Mouse (Mus musculus): ENCODE measurements around the gene Ctdspl. TPM values are rescaled to one million over a fixed set of nuclear protein-coding genes. Genes with fewer than 3 reads are reported as not detected.

Ctdspl gene
- polyA plus RNA-seq, 1 experiment from 2014 or later = 17.6 TPM

DNA sequence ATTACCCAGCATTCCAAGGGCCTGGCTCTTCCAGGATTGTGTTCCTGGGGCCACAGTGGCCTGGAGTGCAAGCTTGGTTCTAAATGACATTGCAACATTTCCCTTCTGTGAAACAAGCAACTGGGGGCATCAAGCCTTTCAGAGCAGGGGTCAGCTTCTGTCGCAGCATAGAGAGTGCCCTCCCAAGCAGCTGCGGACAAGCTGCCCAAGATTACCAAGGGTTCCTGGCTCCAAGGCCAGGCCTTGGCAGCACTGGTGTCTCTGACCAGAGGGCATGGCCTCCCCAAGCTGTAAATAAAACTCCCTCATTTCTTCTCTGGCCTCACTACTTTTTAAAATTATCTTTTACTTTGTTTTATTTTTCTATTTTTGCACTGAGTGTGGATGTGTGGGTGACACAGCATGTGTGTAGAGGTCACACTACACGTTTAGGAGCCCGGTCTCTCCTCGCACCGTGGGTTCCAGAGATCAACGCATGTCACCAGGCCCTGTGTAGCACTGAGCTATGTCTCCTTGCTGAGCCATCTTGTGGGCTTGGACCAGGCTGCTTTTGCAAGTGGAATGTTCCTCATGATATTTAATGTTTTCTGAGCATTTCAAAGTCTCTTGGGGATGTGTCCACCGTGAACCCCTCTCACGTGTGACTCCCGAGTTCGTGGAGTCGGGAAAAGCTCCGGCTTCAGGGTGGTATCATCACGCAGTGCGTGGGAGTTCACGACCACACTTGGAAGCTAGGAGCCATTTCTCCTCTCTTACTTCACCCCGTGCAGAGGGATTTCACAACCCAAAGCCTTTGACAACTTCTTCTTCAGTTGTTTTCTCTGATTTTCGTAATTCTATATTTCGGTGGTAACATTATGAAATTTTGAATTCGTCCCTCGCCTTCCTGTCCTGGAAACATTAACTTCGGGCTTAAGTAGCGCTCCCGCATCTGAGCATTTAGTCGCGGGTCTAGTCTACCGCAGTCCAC is 102.3 kb downstream of the Ctdspl start:
- H3K4me1 ChIP-seq (ENCODE audit: control insufficient read depth, insufficient read depth, low read length) = no peaks in the 10 kb centered on the region
- H3K36me3 ChIP-seq (ENCODE audit: control insufficient read depth, insufficient read depth, low read length) = no peaks in the 10 kb centered on the region
- 92% methylated on average over 27 of the region's 27 CpGs for WGBS
- no peak overlapping the region for H3K4me3 ChIP-seq (replicated peaks; ENCODE audit: low read length)
- H3K9ac ChIP-seq (ENCODE audit: low read length) = no peak overlapping the region
- no peak overlapping the region for H3K4me2 ChIP-seq (ENCODE audit: low read depth, low read length)
- H3K27me3 ChIP-seq (ENCODE audit: control insufficient read depth, insufficient read depth, low read length) = no peaks in the 10 kb centered on the region
- no peak overlapping the region for H3K27ac ChIP-seq (ENCODE audit: low read length)
- ATAC-seq (ENCODE audit: insufficient read depth, low FRiP score) = no peak
- H3K9me3 ChIP-seq (replicated peaks; ENCODE audit: control insufficient read depth, low read length) = no peaks in the 10 kb centered on the region

DNA sequence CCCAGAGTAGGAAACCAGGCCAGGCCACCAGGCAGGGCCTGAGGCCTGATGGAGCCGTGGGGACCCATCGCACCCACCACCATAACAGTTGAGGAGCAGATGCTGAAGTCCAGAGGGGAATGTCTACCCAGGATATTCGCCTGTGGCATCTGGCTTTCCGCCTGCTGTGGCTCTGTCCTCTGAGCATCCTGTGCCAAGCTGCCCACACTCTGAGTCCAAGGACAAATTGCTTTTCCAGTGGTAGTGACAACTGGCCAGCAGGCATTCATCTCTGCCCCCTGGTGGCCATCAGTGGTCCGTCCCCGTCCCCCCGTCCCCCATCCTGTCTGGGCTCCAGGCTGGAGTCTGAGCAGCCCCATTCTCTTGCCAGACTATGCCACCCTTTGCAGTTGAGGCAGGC is 103.3 kb downstream of the Ctdspl start:
- 52% methylated on average over 7 of the region's 7 CpGs for WGBS
- no peaks in the 10 kb centered on the region for H3K36me3 ChIP-seq (ENCODE audit: control insufficient read depth, insufficient read depth, low read length)
- no peaks in the 10 kb centered on the region for H3K4me1 ChIP-seq (ENCODE audit: control insufficient read depth, insufficient read depth, low read length)
- no peak overlapping the region for H3K4me3 ChIP-seq (replicated peaks; ENCODE audit: low read length)
- H3K27ac ChIP-seq (ENCODE audit: low read length) = no peak overlapping the region
- no peaks in the 10 kb centered on the region for H3K9me3 ChIP-seq (replicated peaks; ENCODE audit: control insufficient read depth, low read length)
- no peak for ATAC-seq (ENCODE audit: insufficient read depth, low FRiP score)
- no peak overlapping the region for H3K9ac ChIP-seq (ENCODE audit: low read length)
- H3K27me3 ChIP-seq (ENCODE audit: control insufficient read depth, insufficient read depth, low read length) = no peaks in the 10 kb centered on the region
- no peak overlapping the region for H3K4me2 ChIP-seq (ENCODE audit: low read depth, low read length)

DNA sequence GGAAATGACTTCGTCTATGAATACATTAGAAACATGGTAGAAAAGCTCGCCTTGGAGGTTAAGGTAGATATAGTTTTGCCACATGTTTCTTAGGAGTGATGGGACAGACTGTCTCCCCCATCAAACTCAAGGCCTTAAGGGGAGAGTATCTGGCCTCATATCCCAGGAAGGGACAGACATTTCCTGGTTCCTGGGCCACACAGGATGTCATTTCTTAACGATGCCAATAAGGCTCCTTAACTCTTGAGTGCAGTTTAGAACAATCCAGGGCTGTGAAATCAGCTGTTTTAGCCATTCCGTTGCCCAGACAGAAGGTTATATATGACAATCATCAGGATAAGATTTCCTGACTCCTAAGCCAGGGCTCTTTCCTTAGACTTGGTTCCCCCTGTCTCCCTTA is 104.8 kb downstream of the Ctdspl start:
- no peaks in the 10 kb centered on the region for H3K4me1 ChIP-seq (ENCODE audit: control insufficient read depth, insufficient read depth, low read length)

DNA sequence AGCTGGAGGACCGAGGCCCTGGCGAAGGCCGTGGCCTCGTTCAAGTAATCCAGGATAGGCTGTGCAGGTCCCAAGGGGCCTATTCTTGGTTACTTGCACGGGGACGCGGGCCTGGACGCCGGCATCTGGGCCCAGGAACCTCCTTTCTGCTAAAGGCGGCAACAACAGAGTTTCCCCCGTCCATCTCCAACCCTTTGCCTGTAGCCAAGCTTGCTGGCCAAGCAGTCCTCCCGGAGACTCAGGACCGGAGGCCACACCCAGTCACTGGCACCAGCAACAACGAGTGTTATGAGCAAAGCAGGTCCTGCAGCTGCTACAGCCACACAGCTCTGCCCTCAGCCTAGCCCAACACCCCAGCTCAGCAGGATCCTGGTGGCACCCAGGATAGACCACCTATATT is 105.5 kb downstream of the Ctdspl start:
- H3K9me3 ChIP-seq (replicated peaks; ENCODE audit: control insufficient read depth, low read length) = no peaks in the 10 kb centered on the region
- H3K9ac ChIP-seq (ENCODE audit: low read length) = no peak overlapping the region
- H3K4me3 ChIP-seq (replicated peaks; ENCODE audit: low read length) = no peak overlapping the region
- H3K27me3 ChIP-seq (ENCODE audit: control insufficient read depth, insufficient read depth, low read length) = no peaks in the 10 kb centered on the region
- no peaks in the 10 kb centered on the region for H3K4me1 ChIP-seq (ENCODE audit: control insufficient read depth, insufficient read depth, low read length)
- H3K27ac ChIP-seq (ENCODE audit: low read length) = no peak overlapping the region
- WGBS = 76% methylated on average over 14 of the region's 14 CpGs
- ATAC-seq (ENCODE audit: insufficient read depth, low FRiP score) = no peak
- no peak overlapping the region for H3K4me2 ChIP-seq (ENCODE audit: low read depth, low read length)
- H3K36me3 ChIP-seq (ENCODE audit: control insufficient read depth, insufficient read depth, low read length) = no peaks in the 10 kb centered on the region

More for the DNA sequence above, 104.8 kb downstream of the Ctdspl start:
- H3K27ac ChIP-seq (ENCODE audit: low read length) = no peak overlapping the region
- no peak overlapping the region for H3K4me2 ChIP-seq (ENCODE audit: low read depth, low read length)
- 81% methylated on average over 4 of the region's 4 CpGs for WGBS
- H3K4me3 ChIP-seq (replicated peaks; ENCODE audit: low read length) = no peak overlapping the region
- no peak overlapping the region for H3K9ac ChIP-seq (ENCODE audit: low read length)
- H3K36me3 ChIP-seq (ENCODE audit: control insufficient read depth, insufficient read depth, low read length) = no peaks in the 10 kb centered on the region
- no peaks in the 10 kb centered on the region for H3K27me3 ChIP-seq (ENCODE audit: control insufficient read depth, insufficient read depth, low read length)
- no peak for ATAC-seq (ENCODE audit: insufficient read depth, low FRiP score)
- H3K9me3 ChIP-seq (replicated peaks; ENCODE audit: control insufficient read depth, low read length) = no peaks in the 10 kb centered on the region

DNA sequence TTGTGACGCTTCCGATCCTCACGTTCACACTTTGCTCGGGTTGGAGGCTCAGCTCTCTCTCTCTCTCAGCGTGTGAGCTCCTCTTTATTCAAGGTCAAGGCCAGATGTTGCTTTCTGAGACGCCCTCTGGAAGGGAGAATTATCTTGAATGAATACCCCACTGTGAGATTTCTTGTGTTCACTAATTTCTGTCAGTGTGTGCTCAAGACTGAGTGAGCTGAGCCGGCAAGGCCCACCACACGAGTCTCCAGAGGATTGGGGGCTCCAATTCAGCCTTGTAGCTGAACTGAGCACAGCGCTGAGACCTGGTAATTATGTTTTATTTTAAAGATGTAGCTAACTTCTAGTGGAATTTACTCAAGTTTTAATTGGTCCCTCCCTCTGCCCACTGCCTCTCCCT is 106.3 kb downstream of the Ctdspl start:
- no peak for ATAC-seq (ENCODE audit: insufficient read depth, low FRiP score)
- no peaks in the 10 kb centered on the region for H3K36me3 ChIP-seq (ENCODE audit: control insufficient read depth, insufficient read depth, low read length)

DNA sequence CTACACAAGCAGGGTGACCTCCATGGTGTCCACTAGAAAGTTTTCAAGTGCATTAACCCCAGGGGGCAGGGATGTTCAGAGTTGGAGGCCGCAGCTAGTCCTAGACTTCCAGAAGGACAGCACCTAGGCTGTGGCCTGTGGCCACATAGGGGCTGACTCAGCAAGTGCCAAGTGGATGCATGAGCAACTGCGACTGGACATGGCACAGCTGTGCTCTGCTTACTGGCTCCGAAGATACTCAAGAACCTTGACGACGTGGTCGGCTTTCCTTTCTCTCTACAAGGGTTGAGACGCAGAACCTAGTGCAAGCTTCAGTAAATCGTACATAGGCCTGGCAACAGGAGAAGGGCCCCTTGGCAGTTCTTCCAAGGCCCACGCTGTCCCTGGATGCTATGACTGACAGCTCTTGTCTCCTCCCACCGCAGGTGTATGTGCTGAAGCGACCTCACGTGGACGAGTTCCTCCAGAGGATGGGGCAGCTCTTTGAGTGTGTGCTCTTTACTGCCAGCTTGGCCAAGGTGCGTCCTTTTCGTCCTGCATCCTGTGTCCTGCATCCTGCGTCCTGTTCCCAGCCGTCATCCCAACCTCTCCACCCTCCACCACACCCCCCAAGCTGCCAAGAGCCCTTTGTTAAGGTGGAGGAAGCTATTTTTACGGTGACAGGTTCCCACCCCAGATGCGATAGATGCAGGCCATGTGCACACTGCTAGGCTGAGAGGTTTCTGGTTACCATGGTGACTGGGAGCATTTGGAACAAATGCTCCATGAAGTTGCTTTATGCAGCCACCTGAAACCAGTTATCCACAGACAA is 107.1 kb downstream of the Ctdspl start:
- no peaks in the 10 kb centered on the region for H3K36me3 ChIP-seq (ENCODE audit: control insufficient read depth, insufficient read depth, low read length)
- no peaks in the 10 kb centered on the region for H3K9me3 ChIP-seq (replicated peaks; ENCODE audit: control insufficient read depth, low read length)
- ATAC-seq (ENCODE audit: insufficient read depth, low FRiP score) = no peak
- H3K27ac ChIP-seq (ENCODE audit: low read length) = no peak overlapping the region
- H3K4me3 ChIP-seq (replicated peaks; ENCODE audit: low read length) = no peak overlapping the region
- peaks cover 3% of the 10 kb centered on the region; the same call in 1 of the 2 replicates for H3K4me1 ChIP-seq (ENCODE audit: control insufficient read depth, insufficient read depth, low read length)
- WGBS = 76% methylated on average over 19 of the region's 19 CpGs
- H3K27me3 ChIP-seq (ENCODE audit: control insufficient read depth, insufficient read depth, low read length) = no peaks in the 10 kb centered on the region
- H3K9ac ChIP-seq (ENCODE audit: low read length) = no peak overlapping the region
- H3K4me2 ChIP-seq (ENCODE audit: low read depth, low read length) = no peak overlapping the region

More for the DNA sequence above, 106.3 kb downstream of the Ctdspl start:
- H3K9me3 ChIP-seq (replicated peaks; ENCODE audit: control insufficient read depth, low read length) = no peaks in the 10 kb centered on the region
- H3K9ac ChIP-seq (ENCODE audit: low read length) = no peak overlapping the region
- H3K4me3 ChIP-seq (replicated peaks; ENCODE audit: low read length) = no peak overlapping the region
- no peak overlapping the region for H3K4me2 ChIP-seq (ENCODE audit: low read depth, low read length)
- no peaks in the 10 kb centered on the region for H3K27me3 ChIP-seq (ENCODE audit: control insufficient read depth, insufficient read depth, low read length)
- 72% methylated on average over 9 of the region's 9 CpGs for whole genome bisulfite sequencing
- no peak overlapping the region for H3K27ac ChIP-seq (ENCODE audit: low read length)
- peaks cover 3% of the 10 kb centered on the region; the same call in 1 of the 2 replicates for H3K4me1 ChIP-seq (ENCODE audit: control insufficient read depth, insufficient read depth, low read length)

DNA sequence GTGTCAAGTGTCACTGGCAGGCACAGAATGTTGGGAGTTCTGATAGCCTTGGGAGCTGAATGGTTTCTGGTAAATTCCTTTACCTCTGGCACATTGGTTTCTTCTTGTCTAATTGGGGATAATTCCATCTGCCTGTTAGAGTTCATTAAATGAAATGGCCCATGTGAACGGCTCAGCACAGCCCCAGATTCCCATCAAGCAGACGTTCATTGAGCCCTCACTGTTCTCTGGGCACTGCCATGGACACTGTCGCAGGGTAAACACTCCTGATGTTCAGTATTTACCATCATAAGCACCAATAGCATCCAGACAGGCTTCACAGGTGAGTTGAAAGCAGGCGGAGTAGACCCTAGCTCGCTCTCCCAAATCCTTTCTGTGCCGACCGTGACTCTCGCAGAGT is 107.8 kb downstream of the Ctdspl start:
- 89% methylated on average over 8 of the region's 8 CpGs for WGBS
- peaks cover 3% of the 10 kb centered on the region; the same call in 1 of the 2 replicates for H3K4me1 ChIP-seq (ENCODE audit: control insufficient read depth, insufficient read depth, low read length)
- H3K4me3 ChIP-seq (replicated peaks; ENCODE audit: low read length) = no peak overlapping the region
- H3K36me3 ChIP-seq (ENCODE audit: control insufficient read depth, insufficient read depth, low read length) = peaks cover 3% of the 10 kb centered on the region; the same call in 1 of the 2 replicates
- no peak overlapping the region for H3K27ac ChIP-seq (ENCODE audit: low read length)
- no peak for ATAC-seq (ENCODE audit: insufficient read depth, low FRiP score)
- no peaks in the 10 kb centered on the region for H3K27me3 ChIP-seq (ENCODE audit: control insufficient read depth, insufficient read depth, low read length)
- H3K4me2 ChIP-seq (ENCODE audit: low read depth, low read length) = no peak overlapping the region
- no peaks in the 10 kb centered on the region for H3K9me3 ChIP-seq (replicated peaks; ENCODE audit: control insufficient read depth, low read length)
- H3K9ac ChIP-seq (ENCODE audit: low read length) = no peak overlapping the region

DNA sequence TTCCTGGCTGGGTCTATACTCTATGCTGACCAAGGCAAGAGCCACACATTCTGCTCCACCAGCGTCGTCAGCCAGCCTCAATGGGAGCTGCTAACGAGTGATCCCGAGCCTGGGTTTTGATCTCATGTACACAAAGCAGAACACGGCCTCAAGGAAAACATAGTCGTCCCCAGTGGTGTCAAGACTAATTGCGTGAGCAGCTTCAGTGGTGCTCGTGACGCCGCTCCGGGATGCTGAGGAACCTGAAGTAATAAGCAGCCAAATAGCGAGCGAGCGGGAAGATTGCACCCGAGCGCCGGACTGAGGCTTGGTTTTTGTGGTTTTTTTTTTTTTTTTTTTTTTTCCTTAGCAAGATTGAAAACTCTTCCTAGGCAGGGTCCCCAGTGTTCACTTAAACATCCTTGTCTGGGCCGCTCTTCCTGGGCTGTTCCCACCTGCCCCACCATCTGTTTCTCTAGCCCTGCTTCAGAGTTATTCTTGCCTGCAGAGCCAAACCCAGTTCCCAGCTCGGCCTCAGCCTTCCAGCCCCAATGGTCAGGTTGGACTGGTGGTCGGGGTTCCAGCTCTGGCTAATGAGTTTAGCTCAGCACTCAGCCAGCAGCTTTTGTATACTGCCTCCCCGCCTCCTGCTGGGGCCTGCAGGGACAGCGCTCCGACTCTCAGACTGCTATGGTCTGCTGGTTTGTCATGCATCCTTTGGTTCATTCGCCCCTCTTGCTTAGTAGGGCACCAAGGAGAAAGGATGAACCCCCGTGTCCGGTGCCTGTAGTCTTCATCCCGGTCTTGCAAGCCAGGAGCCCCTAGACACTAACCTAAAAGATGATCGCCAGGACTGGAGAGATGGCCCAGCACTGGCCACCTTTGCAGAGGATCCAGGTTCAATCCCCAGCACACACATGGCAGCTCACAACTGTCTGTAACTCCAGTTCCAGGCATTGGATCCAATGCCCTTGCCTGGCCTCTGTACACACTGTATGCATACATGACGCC is 108.7 kb downstream of the Ctdspl start:
- Histone ChIP-seq H3K4me2 (ENCODE audit: low read depth, low read length) (no peak overlapping the region), H3K27me3 (ENCODE audit: control insufficient read depth, insufficient read depth, low read length) (no peaks in the 10 kb centered on the region), H3K9me3 (replicated peaks; ENCODE audit: control insufficient read depth, low read length) (no peaks in the 10 kb centered on the region), H3K9ac (ENCODE audit: low read length) (no peak overlapping the region), H3K27ac (ENCODE audit: low read length) (no peak overlapping the region), H3K4me3 (replicated peaks; ENCODE audit: low read length) (no peak overlapping the region), H3K36me3 (ENCODE audit: control insufficient read depth, insufficient read depth, low read length) (peaks cover 3% of the 10 kb centered on the region; the same call in 1 of the 2 replicates), H3K4me1 (ENCODE audit: control insufficient read depth, insufficient read depth, low read length) (peaks cover 3% of the 10 kb centered on the region; the same call in 1 of the 2 replicates)
- ATAC-seq (ENCODE audit: insufficient read depth, low FRiP score) = no peak
- WGBS = 91% methylated on average over 29 of the region's 29 CpGs

All from stomach, embryonic 16.5 days (tissue).